In genomic region chr7:79536157-79536641, GRCm38 (mm10) we compare ENCODE assay signal across 8 mouse cellular contexts.
DNase-seq lines count a peak whose midpoint lies in the region; ATAC-seq and TF ChIP-seq lines count a peak whose summit lies in the region.

No protein-coding gene starts in this region.

- WGBS in intestine, embryonic 14.5 days, result under 1% methylated on average over 27 of the region's 27 CpGs
- WGBS in midbrain, embryonic 15.5 days, result under 1% methylated on average over 27 of the region's 27 CpGs

- H3K9ac ChIP-seq in intestine, embryonic 14.5 days (ENCODE audit: low read length), result no peak overlapping the region
- H3K9ac ChIP-seq in midbrain, embryonic 15.5 days, result peak overlapping the region; percentile 46

- no peaks in the 10 kb centered on the region for H3K9me3 ChIP-seq in intestine, embryonic 14.5 days (ENCODE audit: control insufficient read depth, low read length)
- no peaks in the 10 kb centered on the region for H3K9me3 ChIP-seq in midbrain, embryonic 15.5 days

- intact Hi-C loops in gastrocnemius, adult 2 months (cut with DNase I), result no loop called here

- peaks cover 98% of the 10 kb centered on the region for H3K27me3 ChIP-seq in intestine, embryonic 14.5 days (replicated peaks; ENCODE audit: control insufficient read depth, insufficient read depth, low read length)
- H3K27me3 ChIP-seq in midbrain, embryonic 15.5 days (replicated peaks), result peaks cover 38% of the 10 kb centered on the region

- peaks cover 4% of the 10 kb centered on the region; the same call in 1 of the 2 replicates for H3K4me1 ChIP-seq in intestine, embryonic 14.5 days (replicated peaks; ENCODE audit: control insufficient read depth, insufficient read depth, low read length)
- peaks cover 40% of the 10 kb centered on the region for H3K4me1 ChIP-seq in midbrain, embryonic 15.5 days

- no peak overlapping the region for H3K27ac ChIP-seq in gastrocnemius, adult 2 months
- H3K27ac ChIP-seq in intestine, embryonic 14.5 days (ENCODE audit: low read depth), result no peak overlapping the region
- peak overlapping the region; percentile 84 for H3K27ac ChIP-seq in midbrain, embryonic 15.5 days

- no peak for DNase-seq in gastrocnemius, adult 2 months
- DNase-seq in gastrocnemius, postnatal 10 days, result no peak
- DNase-seq in embryo, embryonic 9.5 days (ENCODE audit: extremely low spot score), result peak; percentile 52
- DNase-seq in intestine, embryonic 14.5 days (ENCODE audit: low spot score), result peak; percentile 70
- peak; percentile 33 for DNase-seq in thymus, postnatal 0 days (ENCODE audit: low spot score)
- DNase-seq in spleen, postnatal 36 days (ENCODE audit: low spot score in 2 of 2), result no peak

- peak; percentile 26 for ATAC-seq in CD4-positive, CD25-positive, alpha-beta regulatory T cell, adult 4 months
- peak; percentile 12; the same call in 1 of the 2 replicates for ATAC-seq in intestine, embryonic 14.5 days (replicated peaks; ENCODE audit: low FRiP score, low TSS enrichment, low read depth)
- peak; percentile 76 for ATAC-seq in midbrain, embryonic 15.5 days (replicated peaks)

- no peak for TF ChIP-seq CTCF in gastrocnemius, adult 2 months (IDR thresholded peaks at IDR 0.05)

- H3K4me3 ChIP-seq in gastrocnemius, adult 2 months, result peak overlapping the region; percentile 68
- peak overlapping the region; percentile 29 for H3K4me3 ChIP-seq in intestine, embryonic 14.5 days (ENCODE audit: low read depth, low read length)
- peak overlapping the region; percentile 43 for H3K4me3 ChIP-seq in midbrain, embryonic 15.5 days

- no peaks in the 10 kb centered on the region for H3K36me3 ChIP-seq in intestine, embryonic 14.5 days (ENCODE audit: control insufficient read depth, insufficient read depth, low read length)
- no peaks in the 10 kb centered on the region for H3K36me3 ChIP-seq in midbrain, embryonic 15.5 days (replicated peaks)

- peak overlapping the region; percentile 48 for H3K4me2 ChIP-seq in intestine, embryonic 14.5 days (ENCODE audit: low read length)
- H3K4me2 ChIP-seq in midbrain, embryonic 15.5 days, result peak overlapping the region; percentile 78

Comparison
In these comparisons a context has a peak if more than half of its experiments do, and no peak if none do; other contexts are left out.
1. DNase-seq: peak in embryo, embryonic 9.5 days (single experiment), intestine, embryonic 14.5 days (single experiment) and thymus, postnatal 0 days (single experiment); none in gastrocnemius, adult 2 months (single experiment), gastrocnemius, postnatal 10 days (single experiment) and spleen, postnatal 36 days (0 of 2).
2. ATAC-seq: peak in every context shown above with its lines; median percentile 76 in midbrain, embryonic 15.5 days; 26 in CD4-positive, CD25-positive, alpha-beta regulatory T cell, adult 4 months; 12 in intestine, embryonic 14.5 days.
3. Peak in every context shown above with its lines, with median percentiles within 50 percentile points of each other: H3K4me3 ChIP-seq.